Mouse (Mus musculus) frontal cortex, postnatal 36 days (tissue): ENCODE measurements around the gene Faap20.
"Not testable (repeated sequence)": the region's sequence is repeated elsewhere in the genome, so short reads cannot be mapped to it uniquely, and the experiment has no call there.

Experiments
- DNase-seq, 2 experiments: peaks; one replicate each; pipeline ENCODE4 v3.0.0; 2022; ENCODE audit warnings: low spot score in 2 of 2

Faap20 gene

GRCm38 (mm10) chr4:155245770-155246492 is 3.7 kb upstream of the Faap20 start:
- no peak for DNase-seq

DNA sequence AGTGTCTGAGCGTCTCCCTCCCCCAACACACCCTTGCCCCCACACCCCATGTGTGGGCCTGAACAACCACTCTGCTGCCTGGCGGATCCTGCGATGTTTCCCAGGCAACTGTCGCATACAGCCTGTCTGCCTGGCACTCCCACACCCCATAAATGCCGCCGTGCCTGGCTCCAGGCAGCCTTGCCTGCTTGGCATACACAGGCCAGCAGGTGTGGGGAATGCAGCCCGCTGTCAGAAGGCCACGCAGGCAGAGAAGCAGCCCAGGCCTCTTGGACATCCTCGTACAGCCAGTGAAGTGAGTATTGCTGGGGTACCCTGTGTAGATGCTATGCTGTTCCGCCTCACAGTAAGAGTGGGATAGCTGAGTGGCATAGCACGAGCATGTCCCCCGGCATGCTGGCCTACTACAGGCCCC is 2.9 kb upstream of the Faap20 start:
- peak; percentile 70 to 85 for DNase-seq

GRCm38 (mm10) chr4:155248054-155248453 is 1.5 kb upstream of the Faap20 start:
- DNase-seq: not testable (repeated sequence)

DNA sequence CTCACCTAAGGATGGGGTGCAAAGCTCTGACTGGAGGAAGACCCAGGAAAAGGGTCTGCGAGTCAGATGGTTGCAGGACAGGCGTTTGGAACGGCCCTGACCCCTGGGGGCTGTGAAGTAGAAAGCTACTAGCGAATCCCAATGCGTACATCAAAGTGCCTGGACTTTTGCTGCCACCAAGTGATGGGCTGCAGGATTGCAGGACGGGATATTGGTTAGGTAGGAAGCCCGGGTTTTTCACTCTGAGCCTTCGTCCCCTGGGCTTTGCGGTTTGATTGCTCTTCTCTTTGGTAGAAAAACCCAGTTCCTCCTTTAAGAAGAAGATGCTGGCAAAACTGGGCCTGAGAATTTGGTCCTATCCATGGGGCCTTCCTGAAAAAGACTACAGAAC is 350 bp upstream of the Faap20 start:
- peak; percentile 90 to 97 for DNase-seq

DNA sequence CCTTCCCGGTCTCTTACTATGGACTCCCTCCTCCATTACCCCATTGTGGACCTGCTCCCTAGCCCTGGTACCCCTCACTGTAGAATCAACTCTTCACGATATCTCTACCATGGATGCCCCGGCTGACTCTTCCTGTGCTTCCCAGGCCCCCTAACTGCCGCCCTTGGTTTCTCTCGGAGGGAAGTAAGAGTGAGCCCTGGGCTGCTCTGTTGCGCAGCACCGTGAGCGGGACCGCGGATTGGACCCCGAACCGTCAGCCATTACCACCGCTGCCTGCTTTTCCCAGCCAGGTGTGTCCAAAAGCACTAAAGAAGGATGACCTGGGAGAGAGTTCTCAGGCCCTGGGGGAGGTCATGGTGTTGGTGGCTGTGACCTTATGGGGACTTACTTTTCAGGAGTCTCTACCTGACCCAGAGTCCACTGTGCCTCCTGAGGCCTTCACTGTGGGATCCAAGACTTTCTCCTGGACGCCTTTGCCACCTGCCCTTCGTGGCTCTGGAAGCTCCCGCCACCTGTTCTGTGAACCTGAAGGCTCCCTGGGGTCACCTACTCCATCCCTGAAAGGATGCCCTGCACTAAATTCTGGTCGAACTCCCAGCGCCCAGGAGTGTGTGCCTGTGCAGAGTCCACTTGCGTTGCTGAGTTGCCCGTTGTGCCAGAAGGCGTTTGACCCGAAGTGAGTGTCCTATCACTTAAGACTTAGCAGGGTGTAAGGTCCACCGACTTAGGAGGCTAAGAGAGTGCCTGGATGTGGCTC is 937 bp downstream of the Faap20 start:
- DNase-seq: peak; percentile 32 to 37

DNA sequence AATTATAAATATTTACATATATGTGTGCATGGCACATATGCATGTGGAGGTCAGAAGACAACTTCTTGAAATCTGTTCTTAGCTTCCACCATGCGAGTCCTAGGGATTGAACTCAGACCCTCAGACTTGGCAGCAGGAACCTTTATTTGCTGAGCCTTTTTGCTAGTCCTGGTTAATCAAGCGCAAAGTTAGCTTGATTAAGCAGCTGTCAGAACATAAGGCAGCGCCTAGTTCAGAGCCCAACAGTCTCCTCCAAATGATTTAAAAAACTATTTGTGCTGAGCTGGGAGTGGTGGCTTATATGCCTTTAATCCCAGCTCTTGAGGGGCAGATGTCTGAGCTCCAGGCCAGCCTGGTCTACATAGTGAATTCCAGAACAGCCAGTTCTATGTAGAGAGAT is 1.5 kb downstream of the Faap20 start:
- no peak for DNase-seq

DNA sequence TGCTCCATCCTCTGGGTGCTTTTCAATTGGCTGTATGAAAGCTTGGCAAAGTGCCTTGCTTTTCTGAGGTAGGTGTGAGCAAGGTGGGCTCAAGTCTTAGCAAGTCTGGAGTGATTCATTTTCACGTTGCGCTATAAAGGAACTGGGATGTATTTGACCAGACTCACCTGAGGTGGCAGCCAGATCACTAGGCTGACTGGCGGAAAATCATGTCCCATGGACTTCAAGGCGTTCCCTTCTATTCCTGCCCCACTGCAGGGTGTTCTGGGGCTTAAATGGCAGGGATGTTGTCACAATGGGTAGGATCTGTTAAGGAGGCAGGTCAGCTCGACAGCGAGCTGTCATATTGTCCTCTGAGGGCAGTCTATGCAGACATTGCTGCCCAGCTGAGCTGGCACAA is 2.7 kb downstream of the Faap20 start:
- DNase-seq: no peak

DNA sequence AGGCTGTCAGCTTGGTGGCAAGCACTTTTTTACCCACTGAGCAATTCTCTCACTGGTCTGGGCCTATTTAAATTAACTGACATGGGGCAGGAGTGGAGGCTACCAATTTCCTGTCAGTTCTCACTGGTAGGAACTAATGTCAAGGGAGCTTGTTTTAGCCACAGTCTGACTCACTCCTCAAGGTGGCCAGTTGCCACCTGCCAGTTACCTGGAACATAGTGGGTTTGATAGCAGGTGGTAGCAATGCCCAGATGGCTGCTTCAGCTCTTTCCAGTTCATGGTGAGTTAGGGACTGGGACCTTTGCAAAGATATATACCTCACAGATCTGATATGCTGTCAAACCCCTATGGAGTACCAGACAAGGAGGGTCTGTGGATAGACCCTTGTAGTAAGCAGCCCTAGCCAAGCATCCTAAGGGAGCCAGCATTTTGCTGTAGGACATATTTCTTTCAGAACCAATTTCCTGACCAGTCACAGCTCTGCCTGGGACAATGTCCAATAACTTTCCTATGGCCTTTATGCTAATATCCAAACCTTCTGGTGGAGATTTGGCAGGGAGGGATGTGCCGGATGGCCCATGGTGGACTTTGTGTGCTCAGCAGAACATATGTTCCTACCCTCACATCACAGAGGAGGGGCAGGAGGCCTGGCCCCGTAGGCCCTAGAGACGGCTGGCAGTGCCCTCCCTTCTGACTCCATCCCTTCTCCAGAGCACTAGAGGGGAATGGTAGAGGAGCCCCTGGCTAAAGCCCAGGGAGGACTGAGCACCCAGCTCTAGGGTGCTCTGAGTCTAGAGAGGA is 15.1 kb downstream of the Faap20 start:
- no peak for DNase-seq

DNA sequence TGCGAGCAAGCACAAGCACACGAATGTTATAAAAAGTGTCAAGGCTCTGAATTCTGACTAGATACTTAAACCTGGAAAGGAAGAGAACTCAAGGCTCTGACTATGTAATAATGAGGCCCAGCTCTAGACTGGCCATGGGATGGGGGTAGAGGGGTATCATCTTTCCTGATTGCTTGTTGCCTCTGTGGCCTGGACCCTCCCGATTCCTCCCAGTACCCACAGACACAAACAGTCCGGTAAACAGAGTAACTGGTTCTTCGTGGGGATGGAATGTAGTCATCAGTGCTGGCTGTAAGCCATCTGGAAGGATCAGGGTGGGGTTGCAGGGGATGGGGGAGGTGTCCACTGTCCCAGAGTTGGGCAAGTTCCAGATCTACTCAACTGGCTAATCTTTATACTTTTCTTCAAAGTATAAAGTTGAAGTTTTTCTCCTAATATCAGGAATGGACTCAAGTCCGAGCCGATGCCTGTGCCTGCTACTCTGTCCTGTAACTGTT is 17.5 kb downstream of the Faap20 start:
- DNase-seq: no peak

- no peak for DNase-seq
These were observed 18.1 kb downstream of the Faap20 start for GRCm38 (mm10) chr4:155267639-155268175.

GRCm38 (mm10) chr4:155268382-155268781 is 18.8 kb downstream of the Faap20 start:
- peak; percentile 67 to 74 for DNase-seq

DNA sequence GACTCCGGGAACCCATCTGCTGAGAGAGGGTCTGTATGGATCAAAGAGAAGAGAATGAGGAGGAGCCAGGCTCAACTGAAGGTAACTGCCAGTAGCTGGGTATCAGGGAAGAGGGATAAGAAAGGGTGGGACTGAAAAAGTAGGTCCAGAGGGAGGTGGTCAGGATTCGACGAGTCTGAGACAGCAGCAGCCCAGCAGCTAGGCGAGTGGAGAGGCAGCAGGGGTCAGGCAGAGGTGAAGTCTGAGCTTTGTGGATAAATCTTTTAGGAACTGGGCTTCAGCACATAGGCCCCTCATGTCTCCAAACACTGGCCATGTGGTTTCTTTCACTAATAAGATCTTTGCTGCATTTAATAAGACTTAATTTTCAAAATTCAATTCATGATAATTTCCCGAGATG is 24.8 kb downstream of the Faap20 start:
- no peak for DNase-seq

- peak in 1 of 2 experiments; percentile 38 for DNase-seq
These were observed 25.2 kb downstream of the Faap20 start for GRCm38 (mm10) chr4:155274851-155275250.

DNA sequence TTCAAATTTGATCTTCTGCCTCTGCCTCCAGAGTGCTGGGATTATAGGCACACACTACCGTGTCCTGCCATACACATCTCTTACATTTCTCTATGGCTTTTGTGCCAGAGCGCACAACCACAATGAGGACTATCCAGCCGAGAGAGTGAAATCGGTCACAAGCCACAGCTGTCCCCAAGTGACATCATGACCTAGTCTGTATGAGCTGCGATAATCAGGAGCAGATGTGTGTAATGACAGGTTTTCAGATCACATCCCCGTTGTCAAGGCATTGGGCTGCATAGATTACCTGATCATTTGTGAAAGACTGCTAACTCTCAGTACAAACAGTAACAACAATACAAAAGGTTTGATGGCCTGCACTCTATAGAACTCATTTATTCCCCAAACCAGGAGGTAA is 28.4 kb downstream of the Faap20 start:
- DNase-seq: no peak

DNA sequence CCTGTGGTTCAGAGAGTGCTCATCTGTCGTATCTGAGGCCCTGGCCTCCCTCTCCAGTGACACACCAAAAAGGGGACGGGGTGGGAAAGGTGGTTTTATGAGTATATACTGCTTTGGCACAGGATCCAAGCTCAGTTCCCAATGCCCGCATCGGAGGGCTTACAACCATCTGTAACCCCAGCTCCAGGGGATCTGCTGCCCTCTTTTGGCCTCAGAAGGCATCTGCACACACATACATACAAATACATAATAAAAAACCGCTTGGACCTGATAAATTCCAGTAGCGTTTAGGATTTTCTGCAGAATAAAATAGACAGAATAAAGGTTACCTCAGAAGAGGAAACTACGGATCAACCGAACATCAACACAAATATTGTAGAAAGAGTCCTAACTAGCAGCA is 29.5 kb downstream of the Faap20 start:
- no peak for DNase-seq

DNA sequence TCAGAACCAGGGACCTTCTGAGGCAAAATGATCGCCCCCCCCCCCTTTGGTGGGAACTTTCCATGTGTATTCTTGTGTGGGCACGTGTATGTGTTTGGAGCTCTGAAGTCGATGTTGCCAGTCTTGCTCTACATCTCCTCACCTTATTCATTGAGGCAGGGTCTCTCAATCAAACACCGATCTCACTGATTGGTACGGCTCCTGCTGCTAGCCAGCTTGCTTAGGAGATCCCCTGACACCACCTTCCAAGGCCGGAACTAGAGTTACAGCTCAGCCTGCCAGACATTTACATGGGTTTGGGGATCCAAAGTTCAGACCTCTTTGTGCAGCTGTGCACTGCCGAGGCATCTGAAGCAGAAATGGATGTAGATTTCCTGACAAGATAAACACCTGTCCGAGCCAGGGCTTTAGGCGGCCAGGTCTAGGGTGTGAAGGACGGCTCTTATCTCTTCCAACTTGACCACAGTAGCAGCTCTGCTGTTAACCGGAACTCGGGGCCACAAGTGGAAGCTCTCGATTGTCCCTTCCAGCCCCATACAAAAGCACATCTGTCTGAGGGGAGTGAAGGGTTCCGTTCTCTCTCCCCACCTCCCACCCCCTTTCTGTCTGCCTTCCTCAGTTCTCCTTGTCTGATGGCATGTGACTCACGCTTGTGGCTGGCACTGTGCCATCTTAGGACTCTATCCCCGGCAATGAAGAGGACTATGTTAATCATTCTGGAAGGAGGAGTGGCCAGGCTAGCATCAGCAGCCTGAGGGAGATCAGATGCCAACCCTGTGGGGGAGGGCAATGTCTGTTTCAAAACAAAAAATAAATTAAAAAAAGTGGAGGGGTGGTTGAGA is 30.5 kb downstream of the Faap20 start:
- DNase-seq: no peak

GRCm38 (mm10) chr4:155280768-155281121 is 31.1 kb downstream of the Faap20 start:
- DNase-seq: no peak

DNA sequence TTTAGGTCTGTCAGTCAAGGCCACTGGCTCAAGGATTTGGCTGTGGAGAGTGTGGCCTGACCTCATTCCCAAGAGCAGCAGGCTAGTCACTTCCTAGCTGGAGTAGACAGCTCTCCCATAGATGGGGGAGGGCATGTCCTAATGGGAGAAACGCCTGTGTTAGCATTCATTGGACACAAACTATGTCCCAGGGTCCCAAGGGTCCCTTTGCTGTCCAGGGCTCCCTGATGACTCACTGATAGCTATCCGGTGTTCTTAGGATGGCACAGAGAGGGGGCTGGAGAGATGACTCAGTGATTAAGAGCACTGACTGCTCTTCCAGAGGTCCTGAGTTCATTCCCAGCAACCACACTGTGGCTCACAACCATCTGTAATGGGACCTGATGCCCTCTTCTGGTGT is 31.6 kb downstream of the Faap20 start:
- no peak for DNase-seq

GRCm38 (mm10) chr4:155281652-155282051 is 32.0 kb downstream of the Faap20 start:
- peak in 1 of 2 experiments; percentile 50 for DNase-seq

GRCm38 (mm10) chr4:155282231-155282630 is 32.6 kb downstream of the Faap20 start:
- no peak for DNase-seq

- DNase-seq: no peak
These were observed 33.5 kb downstream of the Faap20 start for GRCm38 (mm10) chr4:155283001-155283503.
